Mouse (Mus musculus) brain, embryonic 18.5 days (tissue): ENCODE results near the gene Pax5.
"Not testable (repeated sequence)": the region's sequence is repeated elsewhere in the genome, so short reads cannot be mapped to it uniquely, and the experiment has no call there.

ENCODE experiments used
- DNase-seq: peaks from one replicate; pipeline ENCODE4 v3.0.0-alpha.2; 2012; ENCODE audit warnings: low read depth, low spot score

Gene Pax5

GRCm38 (mm10) chr4:44709740-44710700, at the start of gene Pax5:
Pax5 (minus strand) TSS chr4:44710487.
- no peak for DNase-seq

GRCm38 (mm10) chr4:44757131-44757530, 46.8 kb upstream of the Pax5 start:
- not testable (repeated sequence) for DNase-seq

- peak; percentile 91 for DNase-seq
Observed at GRCm38 (mm10) chr4:44756134-44756951, 46.1 kb upstream of the Pax5 start.

GRCm38 (mm10) chr4:44755553-44756133, 45.4 kb upstream of the Pax5 start, which contains the start of gene Zcchc7:
Zcchc7 (plus strand) TSS chr4:44755877.
- DNase-seq: no peak

- DNase-seq: no peak
Observed at GRCm38 (mm10) chr4:44740471-44740870, 30.2 kb upstream of the Pax5 start.

GRCm38 (mm10) chr4:44721237-44721636, 10.9 kb upstream of the Pax5 start:
- no peak for DNase-seq

GRCm38 (mm10) chr4:44720046-44720445, 9.8 kb upstream of the Pax5 start:
- no peak for DNase-seq

GRCm38 (mm10) chr4:44717676-44718075, 7.4 kb upstream of the Pax5 start:
- no peak for DNase-seq

GRCm38 (mm10) chr4:44716391-44716790, 6.1 kb upstream of the Pax5 start:
- no peak for DNase-seq

GRCm38 (mm10) chr4:44715621-44716160, 5.4 kb upstream of the Pax5 start:
- DNase-seq: no peak

- DNase-seq: no peak
Observed at GRCm38 (mm10) chr4:44714111-44714621, 3.9 kb upstream of the Pax5 start.

- no peak for DNase-seq
Observed at GRCm38 (mm10) chr4:44713554-44714051, 3.3 kb upstream of the Pax5 start.

- no peak for DNase-seq
Observed at GRCm38 (mm10) chr4:44712786-44713553, 2.7 kb upstream of the Pax5 start.

- no peak for DNase-seq
Observed at GRCm38 (mm10) chr4:44712051-44712700, 1.9 kb upstream of the Pax5 start.

- no peak for DNase-seq
Observed at GRCm38 (mm10) chr4:44711136-44711900, 1.0 kb upstream of the Pax5 start.

- DNase-seq: no peak
Observed at GRCm38 (mm10) chr4:44710701-44711097, 412 bp upstream of the Pax5 start.

- DNase-seq: no peak
Observed at GRCm38 (mm10) chr4:44709091-44709695, 1.1 kb downstream of the Pax5 start.

- no peak for DNase-seq
Observed at GRCm38 (mm10) chr4:44708311-44708710, 2.0 kb downstream of the Pax5 start.

- DNase-seq: no peak
Observed at GRCm38 (mm10) chr4:44706865-44707264, 3.4 kb downstream of the Pax5 start.
